Mouse (Mus musculus) kidney, embryonic 16.5 days (tissue): ENCODE results near the gene Gas2l3. TPM values are rescaled to one million over a fixed set of nuclear protein-coding genes. Genes with fewer than 3 reads are reported as not detected.

Source experiments
- ATAC-seq: fragments of 200-750 bp; cut with Nextera tagmentation; 2 replicates; pipeline ENCODE4 v1.8.0; 2017; ENCODE audit warnings: moderate TSS enrichment; ENCODE audit not compliant: low FRiP score, low TSS enrichment
- H3K27ac ChIP-seq: fragments of 300-500 bp; sonication (generic); 2 replicates; pipeline ENCODE4 v1.5.1; 2014; ENCODE audit warnings: low read length
- H3K27me3 ChIP-seq: fragments of 300-500 bp; sonication (generic); 2 replicates; pipeline ENCODE4 v1.6.1; 2014; ENCODE audit warnings: low read length, control low read depth, mixed read lengths; ENCODE audit not compliant: insufficient read depth
- H3K36me3 ChIP-seq: fragments of 300-500 bp; sonication (generic); 2 replicates; pipeline ENCODE4 v1.6.1; 2014; ENCODE audit warnings: low read length, control low read depth, mixed read lengths; ENCODE audit not compliant: insufficient read depth
- H3K4me1 ChIP-seq: fragments of 300-500 bp; sonication (generic); 2 replicates; pipeline ENCODE4 v1.6.1; 2014; ENCODE audit warnings: low read length, control low read depth, mixed read lengths; ENCODE audit not compliant: insufficient read depth
- H3K4me2 ChIP-seq: fragments of 300-500 bp; sonication (generic); replicated peaks from 2 replicates; pipeline ENCODE4 v1.6.1; 2014; ENCODE audit warnings: low read depth, low read length
- H3K4me3 ChIP-seq: fragments of 300-500 bp; sonication (generic); 2 replicates; pipeline ENCODE4 v1.5.1; 2014; ENCODE audit warnings: mild to moderate bottlenecking, low read length
- H3K9ac ChIP-seq: fragments of 300-500 bp; sonication (generic); replicated peaks from 2 replicates; pipeline ENCODE4 v1.6.1; 2014; ENCODE audit warnings: low read length
- H3K9me3 ChIP-seq: fragments of 300-500 bp; sonication (generic); 2 replicates; pipeline ENCODE4 v1.6.1; 2016; ENCODE audit warnings: low read length, control low read depth
- WGBS: fragments of 180-500 bp; shearing (Covaris S2); extraction: QIAGEN DNeasy Blood & Tissue Kit; methylation state at CpG from one replicate; pipeline ENCODE4 v1.1.7; 2014; 5-methylcytosine and 5-hydroxymethylcytosine counted together
- polyA plus RNA-seq: library from polyadenylated mRNA; unstranded; fragments of >200 nt; fragmentation: Nextera tagmentation; extraction: Ambion mirVana; gene quantifications from 2 replicates; pipeline ENCODE4 v1.2.1, GENCODE M21; 2015

The Gas2l3 gene
- polyA plus RNA-seq, 1 experiment from 2014 or later: 16.7 TPM

DNA sequence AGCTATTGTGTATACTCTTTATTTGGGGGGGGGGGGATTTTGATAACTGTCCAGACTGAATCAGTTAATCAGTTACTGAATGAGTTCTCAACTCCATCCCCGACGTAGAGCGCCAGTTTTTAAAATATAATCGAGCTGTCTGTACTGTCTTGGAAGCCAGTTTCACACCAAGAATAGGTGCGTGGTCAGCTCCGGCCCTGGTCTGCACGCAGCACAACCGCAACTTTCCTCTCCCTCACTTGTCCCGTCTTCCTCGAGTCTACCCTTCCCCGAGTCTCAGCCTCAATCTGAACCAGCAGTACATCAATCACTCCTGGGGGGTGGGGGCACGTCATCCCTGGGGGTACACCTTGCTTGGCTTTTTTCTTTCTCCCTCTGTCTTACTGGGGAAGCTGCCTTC, 8.4 kb downstream of the Gas2l3 start:
- Histone ChIP-seq H3K9ac (no peak overlapping the region), H3K27ac (no peak overlapping the region), H3K4me2 (no peak overlapping the region), H3K36me3 (peaks cover 20% of the 10 kb centered on the region), H3K4me3 (no peak overlapping the region), H3K4me1 (no peaks in the 10 kb centered on the region), H3K9me3 (no peaks in the 10 kb centered on the region), H3K27me3 (no peaks in the 10 kb centered on the region)
- ATAC-seq: no peak
- 76% methylated on average over 12 of the region's 12 CpGs for WGBS

DNA sequence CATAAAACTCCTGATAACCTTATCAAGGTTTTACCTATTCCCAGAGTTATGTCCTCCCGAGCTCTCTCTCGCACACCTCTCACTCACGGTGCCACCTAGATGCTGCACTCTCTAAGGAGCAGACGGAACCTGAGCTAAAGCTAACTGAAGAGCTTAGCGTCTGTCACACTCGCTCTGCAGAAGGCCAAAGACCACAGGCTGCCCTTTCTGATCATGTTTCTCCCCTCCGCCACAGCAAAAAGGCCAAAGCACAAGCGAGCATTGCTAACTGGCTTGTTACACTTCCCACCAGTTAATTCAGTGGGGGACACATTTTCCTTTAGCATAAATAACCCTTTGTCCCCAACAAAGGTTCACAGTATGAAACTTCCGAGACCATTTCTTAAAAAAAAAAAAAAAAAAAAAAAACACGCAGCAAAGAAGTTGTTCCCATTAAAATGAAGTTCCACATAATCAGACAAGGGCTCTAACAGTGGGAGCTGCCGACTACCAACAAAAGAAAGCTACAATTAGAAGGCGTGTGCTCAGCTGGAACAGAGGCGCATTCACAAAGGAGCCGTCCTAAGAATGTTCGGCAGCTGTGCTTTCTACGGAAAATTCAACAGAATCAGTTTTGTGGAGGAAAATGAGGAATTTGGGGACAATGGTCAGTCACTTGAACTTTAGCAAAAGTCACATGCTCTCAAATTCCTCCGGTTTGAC, 9.1 kb downstream of the Gas2l3 start:
- no peak overlapping the region for H3K27ac ChIP-seq
- H3K36me3 ChIP-seq: peaks cover 22% of the 10 kb centered on the region
- no peak overlapping the region for H3K4me2 ChIP-seq
- H3K9ac ChIP-seq: no peak overlapping the region
- no peaks in the 10 kb centered on the region for H3K4me1 ChIP-seq
- no peak for ATAC-seq
- no peaks in the 10 kb centered on the region for H3K9me3 ChIP-seq
- 68% methylated on average over 17 of the region's 17 CpGs for WGBS
- no peak overlapping the region for H3K4me3 ChIP-seq
- no peaks in the 10 kb centered on the region for H3K27me3 ChIP-seq

DNA sequence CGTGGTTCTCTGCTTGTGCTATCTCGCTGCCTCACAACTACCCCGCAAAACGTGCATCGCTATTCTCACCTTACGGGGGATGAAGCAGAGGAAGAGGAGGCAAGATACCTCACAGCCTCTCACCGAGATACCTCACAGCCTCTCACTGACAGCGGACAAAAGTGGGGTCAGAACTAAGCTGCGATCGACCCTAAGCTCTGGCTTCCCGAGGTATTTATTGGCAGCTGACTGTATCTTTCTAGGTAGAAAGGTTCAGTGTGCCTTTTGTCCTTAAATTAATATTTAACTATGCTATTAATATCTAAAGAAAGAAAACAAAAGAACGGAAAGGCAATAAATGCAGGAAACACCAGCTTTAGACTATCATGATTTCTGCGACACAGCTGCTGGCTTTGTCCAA, 11.0 kb downstream of the Gas2l3 start:
- no peak for ATAC-seq
- no peaks in the 10 kb centered on the region for H3K4me1 ChIP-seq
- WGBS: 82% methylated on average over 13 of the region's 13 CpGs

DNA sequence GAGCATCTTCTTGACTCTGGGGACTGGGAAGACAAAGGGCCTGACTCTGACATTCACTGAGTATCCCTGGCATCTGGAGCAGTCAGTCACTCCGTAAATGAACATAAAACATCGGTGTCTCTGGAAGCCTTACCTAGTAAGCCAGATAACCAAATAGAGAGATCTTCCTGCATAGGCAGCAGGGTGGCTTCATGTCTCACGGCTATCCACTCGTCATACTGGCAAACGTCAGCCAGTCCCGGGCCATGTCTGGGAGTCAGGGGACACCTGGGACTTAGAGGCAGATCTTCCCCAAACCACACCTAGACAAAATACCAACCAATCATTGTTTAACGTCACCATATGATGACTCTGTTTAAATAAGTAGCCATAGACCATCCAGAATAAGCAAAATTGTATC, 13.0 kb downstream of the Gas2l3 start:
- H3K4me2 ChIP-seq: no peak overlapping the region
- H3K4me1 ChIP-seq: no peaks in the 10 kb centered on the region
- H3K27me3 ChIP-seq: no peaks in the 10 kb centered on the region
- no peak overlapping the region for H3K4me3 ChIP-seq
- H3K9me3 ChIP-seq: no peaks in the 10 kb centered on the region
- H3K9ac ChIP-seq: no peak overlapping the region
- H3K27ac ChIP-seq: no peak overlapping the region
- 97% methylated on average over 7 of the region's 7 CpGs for WGBS
- no peak for ATAC-seq
- peaks cover 35% of the 10 kb centered on the region for H3K36me3 ChIP-seq

More for the DNA sequence above, 11.0 kb downstream of the Gas2l3 start:
- H3K4me2 ChIP-seq: no peak overlapping the region
- H3K4me3 ChIP-seq: no peak overlapping the region
- no peaks in the 10 kb centered on the region for H3K27me3 ChIP-seq
- no peak overlapping the region for H3K9ac ChIP-seq
- no peak overlapping the region for H3K27ac ChIP-seq
- no peaks in the 10 kb centered on the region for H3K9me3 ChIP-seq
- peaks cover 34% of the 10 kb centered on the region for H3K36me3 ChIP-seq

DNA sequence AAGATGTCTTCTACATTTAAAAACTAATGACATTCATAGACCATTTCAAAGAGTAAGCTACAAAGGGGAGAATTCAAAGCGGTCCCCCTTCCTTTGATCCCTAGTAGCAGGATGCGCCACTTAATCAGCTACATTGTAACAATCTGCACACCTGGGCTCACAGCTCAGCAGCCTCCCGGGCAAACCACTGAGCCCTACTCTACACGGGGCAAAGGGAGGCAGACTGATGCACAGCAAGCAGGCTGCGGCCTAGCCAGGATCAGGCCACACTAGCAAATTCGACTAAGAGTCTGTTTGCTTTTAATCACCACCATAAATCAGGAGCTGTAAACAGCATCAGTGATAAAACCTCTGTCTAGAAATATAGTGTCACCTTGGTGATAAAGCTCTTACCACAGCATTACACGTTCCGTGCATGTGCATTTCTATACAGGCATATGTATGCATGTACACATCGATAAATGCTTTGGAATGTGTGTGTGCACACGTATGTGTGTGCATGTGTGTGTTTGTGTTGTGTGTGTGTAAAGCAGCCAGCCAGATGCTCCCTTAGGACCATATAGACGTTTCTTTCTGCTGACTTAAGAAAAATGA, 18.9 kb downstream of the Gas2l3 start:
- Histone ChIP-seq H3K27ac (no peak overlapping the region), H3K9me3 (no peaks in the 10 kb centered on the region), H3K9ac (no peak overlapping the region), H3K4me3 (no peak overlapping the region), H3K4me1 (no peaks in the 10 kb centered on the region), H3K27me3 (no peaks in the 10 kb centered on the region), H3K4me2 (no peak overlapping the region), H3K36me3 (peaks cover 47% of the 10 kb centered on the region)
- no peak for ATAC-seq
- 77% methylated on average over 11 of the region's 11 CpGs for WGBS

DNA sequence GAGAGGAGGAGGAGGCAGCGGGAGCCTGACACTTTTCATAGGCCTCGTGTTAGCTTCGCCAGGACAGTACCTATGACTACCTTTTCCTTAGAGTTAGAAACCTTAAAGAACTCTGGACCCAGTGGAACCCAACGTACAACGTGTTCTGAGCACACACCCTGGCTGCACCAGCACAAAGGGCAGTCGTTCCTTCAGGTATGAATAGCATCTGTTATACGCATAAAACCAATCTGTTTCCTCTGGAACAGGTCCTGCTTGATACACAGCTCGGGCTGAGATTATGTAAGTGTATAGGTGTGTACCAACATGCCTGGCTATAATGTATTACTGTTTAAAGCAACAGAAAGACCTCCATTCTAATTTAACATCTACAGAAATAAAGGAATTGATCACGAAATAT, 19.6 kb downstream of the Gas2l3 start:
- WGBS: 95% methylated on average over 9 of the region's 9 CpGs
- no peak for ATAC-seq
- no peaks in the 10 kb centered on the region for H3K4me1 ChIP-seq
- peaks cover 43% of the 10 kb centered on the region for H3K36me3 ChIP-seq
- H3K27me3 ChIP-seq: no peaks in the 10 kb centered on the region
- H3K4me3 ChIP-seq: no peak overlapping the region
- H3K4me2 ChIP-seq: no peak overlapping the region
- no peak overlapping the region for H3K27ac ChIP-seq
- H3K9ac ChIP-seq: no peak overlapping the region
- no peaks in the 10 kb centered on the region for H3K9me3 ChIP-seq

DNA sequence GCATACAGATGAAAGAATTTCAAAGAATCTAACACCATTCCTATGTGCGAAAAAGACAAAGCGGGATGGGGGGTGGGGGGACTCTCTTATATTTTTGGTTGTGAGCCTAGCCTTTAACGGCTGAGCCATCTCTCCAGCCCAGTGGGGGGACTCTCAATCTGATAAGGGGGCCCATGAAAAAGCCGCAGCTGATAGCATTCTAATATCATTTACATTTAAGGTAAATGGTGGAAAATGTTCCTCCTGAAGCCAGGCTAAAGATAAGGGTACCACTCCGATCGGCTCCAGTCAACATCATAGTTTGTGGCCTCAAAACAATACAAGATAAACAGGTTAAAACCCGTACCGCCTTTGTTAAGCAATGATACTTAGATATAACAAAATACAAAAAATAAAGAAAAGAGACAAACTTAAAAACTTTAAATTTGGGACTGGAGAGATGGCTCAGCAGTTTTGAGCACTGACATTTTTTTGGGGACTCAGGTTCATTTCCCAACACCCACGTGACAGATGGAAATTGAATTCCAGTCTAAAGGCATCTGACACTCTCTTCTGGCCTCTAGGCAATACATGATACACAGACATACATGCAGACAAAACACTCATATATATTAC, 20.5 kb downstream of the Gas2l3 start:
- 93% methylated on average over 9 of the region's 9 CpGs for WGBS
- Histone ChIP-seq H3K9me3 (no peaks in the 10 kb centered on the region), H3K4me3 (no peak overlapping the region), H3K9ac (no peak overlapping the region), H3K36me3 (peaks cover 39% of the 10 kb centered on the region), H3K4me1 (no peaks in the 10 kb centered on the region), H3K27me3 (no peaks in the 10 kb centered on the region), H3K27ac (no peak overlapping the region), H3K4me2 (no peak overlapping the region)
- ATAC-seq: no peak

DNA sequence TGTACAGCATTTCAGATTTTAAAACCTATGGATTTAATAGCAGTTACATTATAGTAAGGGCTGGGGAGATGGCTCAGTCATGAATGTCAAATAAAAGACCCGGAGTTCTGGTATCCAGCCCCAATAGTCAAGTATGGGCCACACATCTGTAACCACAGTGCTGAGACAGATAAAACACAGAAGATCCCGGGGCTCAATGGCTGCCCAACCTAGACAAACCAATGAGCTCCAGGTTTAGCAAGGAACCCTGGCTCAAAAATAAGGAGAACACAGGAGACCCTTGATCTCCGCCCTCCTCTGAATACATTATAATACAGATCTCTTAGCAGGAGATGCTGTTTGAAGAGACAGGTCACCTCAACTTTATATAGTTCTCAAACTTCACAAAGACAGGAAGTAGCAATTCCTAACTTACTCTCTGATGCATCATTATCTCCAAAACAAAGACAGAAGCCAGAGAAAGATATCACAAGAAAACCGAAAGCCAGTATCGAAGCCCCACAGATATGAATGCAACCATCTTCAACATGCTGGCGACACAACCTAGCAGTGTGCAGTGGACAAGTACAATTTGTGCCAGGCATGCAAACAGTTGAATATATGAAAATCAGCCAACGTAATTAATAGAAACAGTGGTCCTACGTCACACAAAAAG, 21.1 kb downstream of the Gas2l3 start:
- no peak overlapping the region for H3K27ac ChIP-seq
- no peaks in the 10 kb centered on the region for H3K4me1 ChIP-seq
- no peaks in the 10 kb centered on the region for H3K27me3 ChIP-seq
- no peak overlapping the region for H3K4me2 ChIP-seq
- H3K36me3 ChIP-seq: peaks cover 39% of the 10 kb centered on the region
- no peak overlapping the region for H3K9ac ChIP-seq
- H3K9me3 ChIP-seq: no peaks in the 10 kb centered on the region
- WGBS: 95% methylated on average over 8 of the region's 8 CpGs
- no peak overlapping the region for H3K4me3 ChIP-seq
- no peak for ATAC-seq

DNA sequence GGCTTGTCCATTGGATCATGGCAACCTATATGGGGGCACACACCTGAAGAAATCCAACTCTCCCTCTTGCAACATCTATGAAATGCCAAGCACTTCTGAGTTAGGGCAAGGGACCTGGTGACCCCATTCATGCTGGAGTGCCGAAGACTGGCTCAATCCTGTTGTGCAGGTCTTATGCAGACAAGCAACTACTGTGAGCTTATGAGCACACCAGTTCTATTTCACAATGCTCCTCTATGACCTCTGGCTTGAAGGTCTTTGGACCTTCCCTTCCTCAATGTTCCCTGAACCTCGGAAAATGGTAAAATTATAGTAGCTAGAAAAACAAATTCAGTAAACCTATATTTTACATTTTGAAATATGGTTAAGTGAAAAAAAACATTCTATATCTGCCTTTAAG, 25.8 kb downstream of the Gas2l3 start:
- Histone ChIP-seq H3K27ac (no peak overlapping the region), H3K36me3 (peaks cover 48% of the 10 kb centered on the region), H3K27me3 (no peaks in the 10 kb centered on the region), H3K4me1 (no peaks in the 10 kb centered on the region), H3K4me3 (no peak overlapping the region), H3K4me2 (no peak overlapping the region), H3K9ac (no peak overlapping the region), H3K9me3 (no peaks in the 10 kb centered on the region)
- WGBS: 89% methylated on average over 2 of the region's 2 CpGs
- no peak for ATAC-seq

DNA sequence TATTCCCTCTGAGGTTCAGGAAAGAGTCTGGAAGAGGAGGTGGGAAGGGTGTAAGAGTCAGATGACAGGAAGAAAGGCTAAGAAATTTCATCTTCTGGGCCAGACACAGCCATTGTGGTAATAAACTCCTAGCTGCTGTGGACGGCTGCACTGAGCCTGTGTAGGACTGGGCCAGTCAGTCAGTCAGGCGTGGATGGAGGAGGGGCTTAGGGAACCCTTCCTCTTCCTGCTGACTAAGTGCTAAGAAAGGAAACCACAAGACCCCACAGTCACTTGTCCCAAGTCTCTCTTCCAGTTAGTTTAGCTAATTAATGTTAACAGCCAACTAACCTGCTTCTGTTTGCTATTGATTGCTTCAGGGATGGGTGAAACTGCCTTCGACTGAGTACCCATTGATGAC, 28.3 kb downstream of the Gas2l3 start:
- H3K27ac ChIP-seq: no peak overlapping the region
- no peak overlapping the region for H3K4me2 ChIP-seq
- H3K4me3 ChIP-seq: no peak overlapping the region
- peaks cover 48% of the 10 kb centered on the region for H3K36me3 ChIP-seq
- no peaks in the 10 kb centered on the region for H3K27me3 ChIP-seq
- no peaks in the 10 kb centered on the region for H3K9me3 ChIP-seq
- ATAC-seq: no peak
- 52% methylated on average over 3 of the region's 3 CpGs for WGBS
- no peaks in the 10 kb centered on the region for H3K4me1 ChIP-seq
- H3K9ac ChIP-seq: no peak overlapping the region
